Mouse (Mus musculus) ES-Bruce4 (cell line): ENCODE results near the gene Dcun1d5. TPM values are rescaled to one million over a fixed set of nuclear protein-coding genes. Genes with fewer than 3 reads are reported as not detected.
"Not testable (repeated sequence)": the region's sequence is repeated elsewhere in the genome, so short reads cannot be mapped to it uniquely, and the experiment has no call there.

ENCODE experiments used
- H3K27ac ChIP-seq: 2 replicates; pipeline ENCODE4 v1.5.1; 2012; ENCODE audit warnings: low read length, inconsistent platforms; ENCODE audit not compliant: insufficient read depth
- H3K27me3 ChIP-seq: 2 replicates; pipeline ENCODE4 v1.6.1; 2012; ENCODE audit warnings: mild to moderate bottlenecking, low read length, inconsistent platforms; ENCODE audit not compliant: control insufficient read depth, poor library complexity, insufficient read depth, severe bottlenecking
- H3K36me3 ChIP-seq: 2 replicates; pipeline ENCODE4 v1.6.1; 2012; ENCODE audit warnings: inconsistent platforms, mild to moderate bottlenecking, low read length, moderate library complexity; ENCODE audit not compliant: control insufficient read depth, poor library complexity, insufficient read depth, severe bottlenecking
- H3K4me1 ChIP-seq: one replicate; pipeline ENCODE4 v1.8.1; 2011; ENCODE audit warnings: low read length; ENCODE audit not compliant: control insufficient read depth, insufficient read depth
- H3K4me3 ChIP-seq: 2 replicates; pipeline ENCODE4 v1.5.1; 2011; ENCODE audit warnings: low read depth, mild to moderate bottlenecking, low read length
- H3K9ac ChIP-seq: 2 replicates; pipeline ENCODE4 v1.6.1; 2012; ENCODE audit warnings: low read depth, mild to moderate bottlenecking, inconsistent platforms; ENCODE audit not compliant: poor library complexity, severe bottlenecking
- H3K9me3 ChIP-seq: replicated peaks from 2 replicates; pipeline ENCODE4 v1.6.1; 2012; ENCODE audit warnings: mild to moderate bottlenecking, low read length, inconsistent platforms; ENCODE audit not compliant: control insufficient read depth, poor library complexity, insufficient read depth, severe bottlenecking
- CTCF ChIP-seq: IDR thresholded peaks from one replicate; pipeline ENCODE4 v1.8.1; 2011; ENCODE audit warnings: low read depth, low read length
- EP300 ChIP-seq: IDR thresholded peaks from 2 replicates; pipeline ENCODE4 v1.6.1; 2011; ENCODE audit warnings: low read depth, low read length; ENCODE audit not compliant: insufficient read depth
- POLR2A ChIP-seq: IDR thresholded peaks from one replicate; pipeline ENCODE4 v1.8.1; 2011; ENCODE audit warnings: low read length; ENCODE audit not compliant: insufficient read depth
- polyA plus RNA-seq: library from polyadenylated mRNA; stranded (reverse); fragments of >200 nt; gene quantifications from 2 replicates; pipeline ENCODE4 v1.2.4, GENCODE M21; 2011; ENCODE audit warnings: low read depth; ENCODE audit not compliant: missing spikeins, insufficient read depth, insufficient read length

Dcun1d5 gene
- polyA plus RNA-seq, 1 experiment = 89.9 TPM

DNA sequence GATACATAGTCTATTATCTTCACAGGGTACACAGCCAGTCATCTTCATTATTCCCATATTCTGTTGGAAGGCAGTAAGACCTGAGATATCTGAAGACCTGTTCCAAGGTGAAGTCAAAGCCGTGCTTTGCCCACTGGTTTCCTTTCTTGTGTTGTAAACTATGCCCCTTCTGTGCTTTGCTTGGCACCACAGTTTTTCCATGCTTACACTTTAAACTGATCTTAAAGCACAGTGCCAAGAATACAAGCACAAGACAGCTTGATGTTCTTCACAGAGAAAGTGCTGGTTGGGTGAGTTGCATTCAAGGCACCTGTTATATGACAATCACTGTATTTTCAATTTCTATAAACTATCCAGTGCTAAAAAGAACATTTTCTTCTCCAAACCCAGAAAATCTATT is 10.6 kb upstream of the Dcun1d5 start:
- Histone ChIP-seq H3K4me3 (no peak overlapping the region), H3K9me3 (no peaks in the 10 kb centered on the region), H3K36me3 (no peaks in the 10 kb centered on the region), H3K27me3 (no peaks in the 10 kb centered on the region), H3K4me1 (no peaks in the 10 kb centered on the region), H3K9ac (no peak overlapping the region), H3K27ac (no peak overlapping the region)
- TF ChIP-seq POLR2A (no peak), CTCF (no peak), EP300 (no peak)

DNA sequence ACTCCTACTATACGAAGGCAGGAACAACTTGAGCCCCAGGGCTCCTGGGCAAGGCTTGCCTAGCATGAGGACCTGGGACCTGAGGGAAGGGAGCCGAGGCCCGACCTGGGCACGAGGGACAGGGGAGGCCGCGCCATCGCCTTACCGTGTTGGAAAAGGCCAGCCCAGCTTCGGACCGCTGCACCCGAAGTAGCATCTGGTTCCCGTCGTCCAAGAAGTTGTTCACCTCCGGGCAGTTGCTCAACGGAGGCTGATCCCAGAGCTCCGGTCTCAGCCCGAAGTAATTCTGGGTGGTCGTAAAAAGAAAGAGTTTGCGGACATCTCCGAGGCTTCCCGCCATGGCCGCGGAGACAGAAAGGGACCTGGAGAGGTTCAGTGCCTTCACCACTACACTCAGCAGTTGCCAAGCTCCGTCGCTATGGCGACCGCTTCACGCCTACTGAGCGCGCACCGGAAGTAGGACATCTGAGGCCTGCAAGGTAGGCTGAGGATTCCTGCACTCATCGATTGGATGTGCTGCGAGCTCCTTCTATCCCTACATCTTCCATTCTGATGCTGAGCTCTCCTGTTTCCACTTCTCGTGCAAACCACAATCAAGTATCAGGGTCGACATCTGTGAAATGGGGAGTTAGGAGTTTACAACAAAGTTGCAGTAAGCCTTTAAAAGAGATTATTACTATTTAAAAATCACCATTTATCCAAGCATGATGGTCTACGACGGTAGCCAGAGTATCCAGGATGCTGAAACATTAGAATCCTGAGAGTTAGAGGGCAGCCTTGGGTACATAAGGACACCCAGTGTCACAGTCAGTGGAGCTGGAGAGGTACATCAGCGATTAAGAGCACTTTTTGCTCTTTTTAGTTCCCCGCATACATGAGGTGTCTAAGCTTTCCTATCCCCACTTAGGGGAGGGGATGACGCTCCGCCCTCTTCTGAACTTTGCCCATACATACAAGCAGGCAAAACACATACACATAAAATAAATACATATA is 7.4 kb upstream of the Dcun1d5 start:
- Histone ChIP-seq H3K4me3 (peak overlapping the region; percentile 69), H3K36me3 (0 out of 2 replicates have a peak, but pooled peaks cover 3% of the 10 kb centered on the region), H3K27me3 (no peaks in the 10 kb centered on the region), H3K4me1 (no peaks in the 10 kb centered on the region), H3K9ac (peak overlapping the region; percentile 17; the same call in 1 of the 2 replicates), H3K9me3 (no peaks in the 10 kb centered on the region), H3K27ac (no peak overlapping the region)
- TF ChIP-seq POLR2A = no peak
- no peak for TF ChIP-seq CTCF
- TF ChIP-seq EP300 = no peak

DNA sequence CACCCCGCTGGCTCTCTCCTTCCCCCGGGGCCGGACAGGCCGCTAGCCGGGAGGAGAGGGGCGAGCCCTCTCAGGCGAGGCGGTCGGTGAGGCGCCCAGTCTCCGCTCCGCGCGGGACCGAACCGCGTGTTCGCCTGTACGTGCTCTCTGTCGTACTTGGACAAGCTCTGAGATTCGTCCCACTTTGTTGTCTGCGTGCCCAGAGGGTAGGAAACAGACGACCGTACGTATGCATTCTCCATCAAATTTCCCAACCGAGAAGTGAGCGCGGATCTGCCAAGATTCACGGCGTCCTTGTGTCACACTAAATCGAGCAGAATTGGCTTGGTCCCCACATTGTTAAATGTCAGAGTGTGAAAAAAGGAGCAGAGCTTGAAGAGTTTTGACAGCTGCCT is 574 bp downstream of the Dcun1d5 start:
- TF ChIP-seq EP300 = no peak
- TF ChIP-seq POLR2A = no peak
- TF ChIP-seq CTCF = no peak
- Histone ChIP-seq H3K4me3 (peak overlapping the region; percentile 77), H3K9me3 (no peaks in the 10 kb centered on the region), H3K27me3 (no peaks in the 10 kb centered on the region), H3K27ac (no peak overlapping the region), H3K36me3 (peaks cover 4% of the 10 kb centered on the region), H3K4me1 (no peaks in the 10 kb centered on the region), H3K9ac (peak overlapping the region; percentile 90)

DNA sequence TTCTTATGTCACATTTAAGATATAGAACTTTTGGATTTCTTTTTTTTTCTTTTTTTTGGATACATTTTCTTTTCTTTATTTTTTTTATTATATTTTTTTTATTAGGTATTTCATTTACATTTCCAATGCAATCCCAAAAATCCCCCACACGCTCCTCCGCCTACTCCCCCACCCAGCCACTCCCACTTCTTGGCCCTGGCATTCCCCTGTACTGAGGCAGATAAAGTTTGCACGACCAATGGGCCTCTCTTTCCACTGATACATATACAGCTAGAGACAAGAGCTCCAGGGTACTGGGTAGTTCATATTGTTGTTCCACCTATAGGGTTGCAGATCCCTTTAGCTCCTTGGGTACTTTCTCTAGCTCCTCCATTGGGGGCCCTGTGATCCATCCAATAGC is 6.4 kb downstream of the Dcun1d5 start:
- not testable (repeated sequence) for H3K36me3 ChIP-seq, H3K27ac ChIP-seq, H3K4me3 ChIP-seq, H3K9me3 ChIP-seq, H3K4me1 ChIP-seq, H3K9ac ChIP-seq, H3K27me3 ChIP-seq

DNA sequence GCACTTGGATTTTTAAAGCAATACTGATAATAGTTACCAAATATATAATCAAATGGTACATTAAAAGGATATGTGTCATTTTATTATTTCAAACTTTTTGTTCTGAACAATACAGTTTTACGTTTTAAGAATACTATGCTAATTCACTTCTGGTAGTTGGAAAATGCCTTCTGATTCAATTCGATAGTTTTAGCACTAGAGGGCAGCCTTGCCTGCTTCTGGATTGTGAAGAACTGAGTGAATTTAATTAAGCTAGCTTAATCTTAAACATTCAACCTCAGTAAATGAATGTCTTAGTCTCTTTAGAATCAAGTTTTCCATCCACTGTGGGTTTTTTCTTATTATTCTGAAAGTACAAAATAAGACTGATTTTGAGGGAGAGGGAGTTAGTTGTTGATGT is 31.9 kb downstream of the Dcun1d5 start:
- H3K36me3 ChIP-seq = no peaks in the 10 kb centered on the region
- H3K4me1 ChIP-seq = no peaks in the 10 kb centered on the region
- H3K27me3 ChIP-seq = no peaks in the 10 kb centered on the region
- H3K4me3 ChIP-seq = no peak overlapping the region
- H3K9ac ChIP-seq = no peak overlapping the region
- TF ChIP-seq EP300 (no peak), CTCF (peak; percentile 6), POLR2A (no peak)
- no peaks in the 10 kb centered on the region for H3K9me3 ChIP-seq
- no peak overlapping the region for H3K27ac ChIP-seq

DNA sequence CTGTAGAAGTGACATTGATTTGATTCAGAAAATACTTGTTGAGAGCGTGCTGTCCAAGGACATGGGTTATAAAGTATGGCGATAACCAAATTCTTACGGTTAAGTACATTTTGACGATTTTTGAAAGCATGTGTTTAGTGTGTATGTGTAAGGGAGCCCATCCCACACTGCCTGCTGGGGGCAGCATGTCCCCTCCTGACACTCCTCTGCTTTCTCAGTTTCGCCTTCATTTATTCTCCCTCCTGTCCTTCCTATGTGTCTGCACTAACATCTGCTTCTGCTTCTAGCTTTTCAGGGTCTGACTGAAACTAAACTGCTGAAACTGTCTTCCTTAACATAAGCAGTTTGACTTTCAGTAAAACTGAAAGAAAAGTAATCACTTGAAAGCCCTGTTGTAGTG is 36.7 kb downstream of the Dcun1d5 start:
- no peaks in the 10 kb centered on the region for H3K4me1 ChIP-seq
- no peak overlapping the region for H3K4me3 ChIP-seq
- no peaks in the 10 kb centered on the region for H3K27me3 ChIP-seq
- no peaks in the 10 kb centered on the region for H3K36me3 ChIP-seq
- H3K27ac ChIP-seq = no peak overlapping the region
- no peak for TF ChIP-seq EP300
- TF ChIP-seq CTCF = peak; percentile 19
- H3K9ac ChIP-seq = no peak overlapping the region
- no peaks in the 10 kb centered on the region for H3K9me3 ChIP-seq
